Mouse (Mus musculus): ENCODE results near the gene Sgms1. TPM values are rescaled to one million over a fixed set of nuclear protein-coding genes. Genes with fewer than 3 reads are reported as not detected.
A peak's percentile ranks its signal among the peaks of the same experiment; 100 is the strongest.
"Not testable (repeated sequence)": the region's sequence is repeated elsewhere in the genome, so short reads cannot be mapped to it uniquely, and the experiment has no call there.

Gene Sgms1
- polyA plus RNA-seq, 1 experiment from 2014 or later: 50.8 TPM

DNA sequence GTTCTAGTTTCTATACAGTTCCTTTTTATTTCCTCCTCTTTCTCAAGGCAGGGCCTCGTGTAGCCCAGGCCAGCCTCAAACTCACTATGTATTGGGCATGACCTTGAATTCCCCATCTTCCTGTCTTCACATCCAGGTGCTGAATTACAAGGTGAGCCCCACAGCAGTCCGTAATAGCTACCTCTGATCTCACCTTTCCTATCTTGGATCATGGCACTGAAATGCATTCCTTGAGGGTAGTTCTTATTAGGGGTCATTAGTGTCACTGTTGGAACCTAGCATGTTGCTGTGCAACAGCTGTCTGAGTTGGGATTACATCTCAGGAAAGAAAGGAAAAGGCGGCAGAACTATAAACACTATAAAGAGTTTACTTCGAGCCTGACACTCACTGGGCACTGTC lies 25.9 kb downstream of the Sgms1 start:
- H3K4me2 ChIP-seq (replicated peaks; ENCODE audit: low read depth, low read length): no peak overlapping the region
- H3K9me3 ChIP-seq (ENCODE audit: control insufficient read depth, low read length): no peaks in the 10 kb centered on the region
- H3K36me3 ChIP-seq (ENCODE audit: control insufficient read depth, insufficient read depth, low read length): no peaks in the 10 kb centered on the region
- ATAC-seq (ENCODE audit: low FRiP score, low TSS enrichment): no peak
- 88% methylated on average over 4 of the region's 4 CpGs for WGBS
- no peak overlapping the region for H3K4me3 ChIP-seq (ENCODE audit: low read length)
- H3K4me1 ChIP-seq (ENCODE audit: control insufficient read depth, insufficient read depth, low read length): no peaks in the 10 kb centered on the region
- no peaks in the 10 kb centered on the region for H3K27me3 ChIP-seq (ENCODE audit: control insufficient read depth, insufficient read depth, low read length)
- no peak overlapping the region for H3K9ac ChIP-seq (ENCODE audit: low read depth, low read length)
- H3K27ac ChIP-seq (ENCODE audit: low read depth, low read length): no peak overlapping the region

DNA sequence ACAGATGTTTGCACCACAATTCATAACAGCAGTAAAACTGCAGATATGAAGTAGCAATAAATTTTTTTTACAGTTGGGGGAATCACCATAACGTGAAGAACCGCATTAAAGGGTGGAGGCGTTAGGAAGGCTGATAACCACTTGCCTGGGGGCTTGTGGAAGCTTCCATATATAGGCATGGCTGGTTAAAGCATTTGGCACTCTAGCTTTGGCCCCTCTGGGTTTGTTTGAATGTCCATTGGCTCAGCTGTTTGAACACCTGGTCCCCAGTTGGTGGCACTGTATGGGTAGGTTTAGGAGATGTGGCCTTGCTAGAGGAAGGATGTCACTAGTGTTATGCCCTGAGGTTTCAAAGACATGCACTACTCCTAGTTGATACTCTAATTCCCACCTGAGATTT lies 27.0 kb downstream of the Sgms1 start:
- H3K4me3 ChIP-seq (ENCODE audit: low read length): no peak overlapping the region
- no peaks in the 10 kb centered on the region for H3K36me3 ChIP-seq (ENCODE audit: control insufficient read depth, insufficient read depth, low read length)
- WGBS: 60% methylated on average over 3 of the region's 3 CpGs
- no peaks in the 10 kb centered on the region for H3K4me1 ChIP-seq (ENCODE audit: control insufficient read depth, insufficient read depth, low read length)
- no peak overlapping the region for H3K27ac ChIP-seq (ENCODE audit: low read depth, low read length)
- H3K4me2 ChIP-seq (replicated peaks; ENCODE audit: low read depth, low read length): no peak overlapping the region
- H3K9me3 ChIP-seq (ENCODE audit: control insufficient read depth, low read length): no peaks in the 10 kb centered on the region
- no peak for ATAC-seq (ENCODE audit: low FRiP score, low TSS enrichment)
- H3K9ac ChIP-seq (ENCODE audit: low read depth, low read length): no peak overlapping the region
- no peaks in the 10 kb centered on the region for H3K27me3 ChIP-seq (ENCODE audit: control insufficient read depth, insufficient read depth, low read length)

DNA sequence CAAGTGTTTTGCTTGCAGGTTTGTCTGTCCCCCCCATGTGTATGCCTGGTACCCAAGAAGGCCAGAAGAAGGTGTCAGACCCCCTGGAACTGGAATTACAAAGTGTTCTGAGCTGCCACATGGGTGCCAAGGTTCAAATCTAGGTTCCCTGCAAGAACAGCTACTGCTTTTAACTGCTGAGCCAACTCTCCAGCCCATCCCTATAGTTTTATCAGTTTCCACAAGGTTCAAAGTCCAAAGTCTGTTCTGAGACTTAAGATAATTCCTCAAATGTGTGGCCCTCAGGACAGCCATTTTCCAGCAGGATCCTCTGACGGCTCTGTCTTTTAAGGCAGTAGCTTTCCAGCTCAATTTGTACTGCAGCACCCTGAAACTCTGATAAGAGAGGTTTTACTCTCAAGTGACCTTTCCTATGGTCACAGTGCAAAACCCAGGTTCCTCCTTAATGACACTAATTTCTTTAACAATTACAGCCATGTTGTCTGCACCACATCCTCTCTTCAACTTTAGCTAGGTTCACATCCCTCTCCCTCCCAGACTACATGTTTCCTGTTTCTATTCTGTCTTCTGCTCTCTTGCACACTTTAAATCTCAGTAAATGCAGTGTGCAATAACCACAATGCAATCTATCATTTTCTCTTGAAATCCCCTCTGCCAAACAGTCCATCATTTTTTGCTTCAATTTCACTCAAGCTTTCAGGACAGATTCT lies 28.4 kb downstream of the Sgms1 start:
- no peak overlapping the region for H3K4me2 ChIP-seq (replicated peaks; ENCODE audit: low read depth, low read length)
- H3K9ac ChIP-seq (ENCODE audit: low read depth, low read length): no peak overlapping the region
- no peaks in the 10 kb centered on the region for H3K36me3 ChIP-seq (ENCODE audit: control insufficient read depth, insufficient read depth, low read length)
- no peak overlapping the region for H3K27ac ChIP-seq (ENCODE audit: low read depth, low read length)
- 82% methylated on average over 1 of the region's 1 CpGs for WGBS
- no peaks in the 10 kb centered on the region for H3K9me3 ChIP-seq (ENCODE audit: control insufficient read depth, low read length)
- no peak overlapping the region for H3K4me3 ChIP-seq (ENCODE audit: low read length)
- ATAC-seq (ENCODE audit: low FRiP score, low TSS enrichment): no peak
- H3K27me3 ChIP-seq (ENCODE audit: control insufficient read depth, insufficient read depth, low read length): no peaks in the 10 kb centered on the region
- no peaks in the 10 kb centered on the region for H3K4me1 ChIP-seq (ENCODE audit: control insufficient read depth, insufficient read depth, low read length)

DNA sequence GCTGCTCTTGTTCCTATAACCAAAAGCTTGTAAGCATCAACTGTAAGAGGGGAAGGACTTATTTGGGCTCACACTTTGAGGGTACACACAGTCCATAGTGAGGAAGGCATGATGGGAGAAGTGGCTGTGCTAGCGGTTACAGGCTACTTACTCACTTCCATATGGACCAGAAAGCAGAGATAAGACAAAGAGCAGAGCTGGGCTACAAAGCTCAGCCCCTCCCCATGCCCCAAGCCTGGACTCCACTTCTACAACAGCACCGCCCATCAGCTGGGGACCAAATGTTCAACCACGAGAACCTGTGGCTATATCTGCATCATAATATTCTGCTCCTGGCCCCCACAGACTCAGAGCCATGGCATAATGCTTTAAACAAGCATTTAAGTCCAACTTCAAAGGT lies 29.0 kb downstream of the Sgms1 start:
- no peaks in the 10 kb centered on the region for H3K4me1 ChIP-seq (ENCODE audit: control insufficient read depth, insufficient read depth, low read length)
- no peak for ATAC-seq (ENCODE audit: low FRiP score, low TSS enrichment)
- H3K4me3 ChIP-seq (ENCODE audit: low read length): no peak overlapping the region
- H3K27me3 ChIP-seq (ENCODE audit: control insufficient read depth, insufficient read depth, low read length): no peaks in the 10 kb centered on the region
- no peak overlapping the region for H3K4me2 ChIP-seq (replicated peaks; ENCODE audit: low read depth, low read length)
- H3K9ac ChIP-seq (ENCODE audit: low read depth, low read length): no peak overlapping the region
- no peak overlapping the region for H3K27ac ChIP-seq (ENCODE audit: low read depth, low read length)
- no peaks in the 10 kb centered on the region for H3K9me3 ChIP-seq (ENCODE audit: control insufficient read depth, low read length)
- no peaks in the 10 kb centered on the region for H3K36me3 ChIP-seq (ENCODE audit: control insufficient read depth, insufficient read depth, low read length)
- 87% methylated on average over 3 of the region's 3 CpGs for WGBS

DNA sequence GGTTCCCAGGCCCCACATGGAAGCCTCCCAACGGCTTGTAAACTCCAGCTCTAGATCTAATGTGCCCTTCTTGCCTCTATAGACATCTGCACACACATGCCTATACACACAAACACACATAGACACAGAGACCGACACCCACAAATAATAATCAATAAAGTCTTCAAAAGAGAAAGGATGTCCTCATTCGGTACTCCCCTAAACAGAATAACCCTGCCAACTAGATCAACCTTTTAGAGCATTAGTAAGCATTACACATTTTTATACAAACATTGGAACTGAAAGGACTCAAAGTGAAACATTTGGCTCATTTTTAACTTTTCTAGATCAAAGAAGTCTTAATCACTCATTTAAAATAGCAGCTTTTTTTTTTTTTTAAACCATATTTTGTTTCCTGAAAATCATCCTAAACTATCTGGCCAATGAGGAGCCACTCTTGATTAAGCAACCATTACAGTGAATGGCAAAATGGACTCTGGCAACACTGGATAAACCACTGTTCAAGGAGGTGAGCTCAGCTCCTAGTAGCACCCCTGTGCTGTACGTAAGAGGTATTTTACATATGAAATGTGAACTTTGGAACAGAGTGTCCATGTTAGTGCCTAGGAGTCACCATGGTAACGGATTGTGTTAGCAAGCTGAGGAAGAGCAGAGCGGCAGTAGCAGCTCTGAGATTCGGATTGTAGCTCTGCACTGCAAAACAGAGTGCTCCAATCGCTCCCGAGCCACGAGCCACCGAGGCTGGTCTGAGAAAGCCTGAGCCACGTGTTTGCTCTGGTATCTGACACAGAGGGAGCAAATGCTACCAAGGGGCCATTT lies 30.6 kb downstream of the Sgms1 start:
- no peak overlapping the region for H3K4me2 ChIP-seq (replicated peaks; ENCODE audit: low read depth, low read length)
- ATAC-seq (ENCODE audit: low FRiP score, low TSS enrichment): peak; percentile 43; the same call in 1 of the 2 replicates
- WGBS: 87% methylated on average over 12 of the region's 12 CpGs
- no peaks in the 10 kb centered on the region for H3K9me3 ChIP-seq (ENCODE audit: control insufficient read depth, low read length)
- H3K4me3 ChIP-seq (ENCODE audit: low read length): no peak overlapping the region
- no peak overlapping the region for H3K9ac ChIP-seq (ENCODE audit: low read depth, low read length)
- H3K27me3 ChIP-seq (ENCODE audit: control insufficient read depth, insufficient read depth, low read length): no peaks in the 10 kb centered on the region
- H3K27ac ChIP-seq (ENCODE audit: low read depth, low read length): no peak overlapping the region
- no peaks in the 10 kb centered on the region for H3K36me3 ChIP-seq (ENCODE audit: control insufficient read depth, insufficient read depth, low read length)
- H3K4me1 ChIP-seq (ENCODE audit: control insufficient read depth, insufficient read depth, low read length): no peaks in the 10 kb centered on the region

DNA sequence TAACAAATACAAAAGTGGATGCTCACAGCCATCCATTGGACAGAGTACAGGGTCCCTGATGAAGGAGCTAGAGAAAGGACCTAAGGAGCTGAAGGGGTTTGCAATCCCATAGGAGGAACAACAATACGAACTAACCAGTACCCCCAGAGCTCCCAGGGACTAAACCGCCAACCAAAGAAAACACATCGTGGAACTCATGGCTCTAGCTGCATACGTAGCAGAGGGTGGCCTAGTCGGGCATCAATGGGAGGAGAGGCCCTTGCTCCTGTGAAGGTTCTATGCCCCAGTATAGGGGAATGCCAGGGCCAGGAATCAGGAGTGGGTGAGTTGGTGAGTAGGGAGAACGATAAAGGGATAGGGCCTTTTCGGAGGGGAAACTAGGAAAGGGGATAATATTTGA lies 31.5 kb downstream of the Sgms1 start:
- not testable (repeated sequence) for H3K9ac ChIP-seq (ENCODE audit: low read depth, low read length); H3K4me3 ChIP-seq (ENCODE audit: low read length); H3K27me3 ChIP-seq (ENCODE audit: control insufficient read depth, insufficient read depth, low read length); H3K36me3 ChIP-seq (ENCODE audit: control insufficient read depth, insufficient read depth, low read length); H3K9me3 ChIP-seq (ENCODE audit: control insufficient read depth, low read length); H3K4me1 ChIP-seq (ENCODE audit: control insufficient read depth, insufficient read depth, low read length); H3K27ac ChIP-seq (ENCODE audit: low read depth, low read length); ATAC-seq (ENCODE audit: low FRiP score, low TSS enrichment); H3K4me2 ChIP-seq (replicated peaks; ENCODE audit: low read depth, low read length)
- 94% methylated on average over 7 of the region's 7 CpGs for WGBS

DNA sequence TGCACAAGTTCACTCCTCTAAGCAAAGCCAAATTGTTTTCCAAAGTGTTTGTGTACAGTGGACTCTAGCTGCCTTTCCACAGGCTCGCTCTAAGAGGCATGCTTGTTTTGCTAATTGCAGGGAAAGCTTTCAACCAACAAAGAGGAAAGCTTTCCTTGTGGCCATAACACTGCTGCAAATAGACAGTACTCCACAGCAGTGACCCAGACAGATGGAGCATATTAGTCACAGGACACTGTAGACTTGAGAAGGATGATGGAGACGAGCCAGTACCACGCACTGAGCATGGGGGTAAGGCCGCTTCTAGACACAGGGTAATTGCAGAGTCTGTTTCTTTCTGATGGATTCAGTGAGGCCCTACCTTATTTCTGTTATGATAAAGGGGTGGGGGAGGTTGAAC lies 33.3 kb downstream of the Sgms1 start:
- no peak for ATAC-seq (ENCODE audit: low FRiP score, low TSS enrichment)

DNA sequence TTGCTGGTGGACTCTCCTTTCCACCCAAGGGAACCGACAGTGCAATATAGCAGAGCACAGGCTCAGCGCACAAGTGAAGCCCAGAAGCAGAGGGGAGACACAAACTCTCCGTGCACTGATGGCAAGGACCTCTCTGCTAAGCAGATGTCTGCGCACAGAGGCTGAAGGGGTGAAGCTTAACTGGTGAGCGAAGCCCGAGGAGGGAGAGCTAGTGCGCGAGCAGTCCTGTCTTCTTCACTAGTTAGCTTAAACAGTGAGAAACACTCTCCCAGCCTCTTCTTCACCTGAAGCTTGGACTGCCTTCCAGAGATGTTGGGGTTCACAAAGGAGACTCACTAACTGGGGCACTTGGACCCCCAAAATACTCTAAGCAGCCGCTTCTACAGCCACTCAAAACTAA lies 36.1 kb downstream of the Sgms1 start:
- 94% methylated on average over 9 of the region's 9 CpGs for WGBS
- Histone ChIP-seq H3K36me3 (ENCODE audit: control insufficient read depth, insufficient read depth, low read length) (no peaks in the 10 kb centered on the region), H3K9me3 (ENCODE audit: control insufficient read depth, low read length) (no peaks in the 10 kb centered on the region), H3K9ac (ENCODE audit: low read depth, low read length) (no peak overlapping the region), H3K27me3 (ENCODE audit: control insufficient read depth, insufficient read depth, low read length) (no peaks in the 10 kb centered on the region), H3K27ac (ENCODE audit: low read depth, low read length) (no peak overlapping the region), H3K4me2 (replicated peaks; ENCODE audit: low read depth, low read length) (no peak overlapping the region), H3K4me1 (ENCODE audit: control insufficient read depth, insufficient read depth, low read length) (peaks cover 12% of the 10 kb centered on the region; the same call in 1 of the 2 replicates), H3K4me3 (ENCODE audit: low read length) (no peak overlapping the region)
- ATAC-seq (ENCODE audit: low FRiP score, low TSS enrichment): no peak

More for the DNA sequence above, 33.3 kb downstream of the Sgms1 start:
- no peaks in the 10 kb centered on the region for H3K9me3 ChIP-seq (ENCODE audit: control insufficient read depth, low read length)
- H3K4me3 ChIP-seq (ENCODE audit: low read length): no peak overlapping the region
- no peak overlapping the region for H3K9ac ChIP-seq (ENCODE audit: low read depth, low read length)
- no peaks in the 10 kb centered on the region for H3K36me3 ChIP-seq (ENCODE audit: control insufficient read depth, insufficient read depth, low read length)
- H3K4me2 ChIP-seq (replicated peaks; ENCODE audit: low read depth, low read length): no peak overlapping the region
- no peaks in the 10 kb centered on the region for H3K4me1 ChIP-seq (ENCODE audit: control insufficient read depth, insufficient read depth, low read length)
- no peaks in the 10 kb centered on the region for H3K27me3 ChIP-seq (ENCODE audit: control insufficient read depth, insufficient read depth, low read length)
- H3K27ac ChIP-seq (ENCODE audit: low read depth, low read length): no peak overlapping the region
- WGBS: 72% methylated on average over 4 of the region's 4 CpGs

DNA sequence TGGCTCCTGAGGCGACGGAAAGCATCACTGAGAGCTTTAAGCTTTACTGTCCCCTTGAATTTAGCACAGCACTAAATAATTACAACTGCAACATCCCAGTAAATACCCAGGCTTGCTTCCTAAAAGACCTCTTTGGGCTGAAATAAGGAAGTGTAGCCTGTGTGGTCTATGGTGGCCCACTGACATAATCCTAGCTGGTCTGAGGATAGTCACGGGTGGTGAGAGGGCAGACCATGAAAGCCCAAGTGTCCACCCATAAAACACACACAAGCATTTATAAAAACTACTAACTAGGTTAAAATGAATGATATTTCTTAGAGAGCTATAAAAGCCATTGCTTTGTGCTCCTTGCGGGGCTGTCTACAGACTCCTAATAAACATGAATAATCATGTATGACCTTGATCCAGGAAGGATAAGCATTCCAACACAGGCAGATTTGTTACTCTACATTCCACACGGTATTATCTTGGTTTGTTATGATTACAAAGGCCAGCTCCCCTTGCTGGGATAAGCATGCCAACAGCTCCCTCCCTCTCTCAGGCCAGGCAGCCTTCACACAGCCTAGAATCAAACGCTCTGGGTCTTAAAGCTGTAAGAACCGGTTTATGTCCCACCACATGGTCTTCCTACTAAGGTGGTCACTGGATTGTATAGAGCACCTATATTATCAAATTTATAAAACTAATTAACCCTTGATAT lies 40.4 kb downstream of the Sgms1 start:
- no peaks in the 10 kb centered on the region for H3K36me3 ChIP-seq (ENCODE audit: control insufficient read depth, insufficient read depth, low read length)
- H3K27ac ChIP-seq (ENCODE audit: low read depth, low read length): no peak overlapping the region; the same call in 1 of the 2 replicates
- no peaks in the 10 kb centered on the region for H3K27me3 ChIP-seq (ENCODE audit: control insufficient read depth, insufficient read depth, low read length)
- H3K4me2 ChIP-seq (replicated peaks; ENCODE audit: low read depth, low read length): no peak overlapping the region
- H3K9ac ChIP-seq (ENCODE audit: low read depth, low read length): no peak overlapping the region
- 29% methylated on average over 7 of the region's 7 CpGs for WGBS
- H3K4me3 ChIP-seq (ENCODE audit: low read length): no peak overlapping the region
- peak; percentile 51 for ATAC-seq (ENCODE audit: low FRiP score, low TSS enrichment)
- H3K9me3 ChIP-seq (ENCODE audit: control insufficient read depth, low read length): no peaks in the 10 kb centered on the region
- H3K4me1 ChIP-seq (ENCODE audit: control insufficient read depth, insufficient read depth, low read length): peaks cover 50% of the 10 kb centered on the region
